Mouse (Mus musculus) adrenal gland, adult 2 months (tissue): ENCODE results near the gene Mfsd14a. TPM values are rescaled to one million over a fixed set of nuclear protein-coding genes. Genes with fewer than 3 reads are reported as not detected.
A peak's percentile ranks its signal among the peaks of the same experiment; 100 is the strongest.
"Not testable (repeated sequence)": the region's sequence is repeated elsewhere in the genome, so short reads cannot be mapped to it uniquely, and the experiment has no call there.

Experiments used
- DNase-seq: peaks from one replicate; pipeline ENCODE4 v3.0.0; 2021
- long read RNA-seq: library from polyadenylated mRNA; stranded (forward); transcript quantifications from one replicate; pipeline ENCODE4 v2.0.0, GENCODE M21; 2021
- polyA plus RNA-seq: library from polyadenylated mRNA; depleted of rRNA; stranded (reverse); fragments of >200 nt; gene quantifications from 2 replicates; pipeline ENCODE4 v1.2.3, GENCODE M21; 2012; rRNA removed
- total RNA-seq, 2 experiments: library from RNA; stranded (reverse); gene quantifications; 2 replicates each; pipeline ENCODE4 v1.2.3; 2021

Mfsd14a gene
- total RNA-seq (10 to 100 TPM; 48.9 to 55.8 TPM), polyA plus RNA-seq (7.1 and 8.1 TPM in 2 replicates)
- long read RNA-seq, transcript Mfsd14a-201 (12 exons, 2,782 nt) = major isoform, 68 of 73 reads
- long read RNA-seq, partial matches to known transcripts = 2 of 73 reads
- long read RNA-seq, other reads (novel, unspliced or antisense) = 3 of 73 reads

GRCm38 (mm10) chr3:116662463-116662863 lies at the start of gene Mfsd14a:
TSS of gene Mfsd14a (minus strand) at chr3:116662677.
- DNase-seq = peak; percentile 100

GRCm38 (mm10) chr3:116711624-116712435 lies 49.4 kb upstream of the Mfsd14a start:
- DNase-seq = peak; percentile 90

- DNase-seq = no peak
These were observed 48.5 kb upstream of the Mfsd14a start for GRCm38 (mm10) chr3:116710941-116711340.

GRCm38 (mm10) chr3:116705637-116706204 lies 43.2 kb upstream of the Mfsd14a start:
- no peak for DNase-seq

- DNase-seq = no peak
These were observed 41.4 kb upstream of the Mfsd14a start for GRCm38 (mm10) chr3:116703835-116704234.

- DNase-seq = no peak
These were observed 40.3 kb upstream of the Mfsd14a start for GRCm38 (mm10) chr3:116702647-116703272.

- DNase-seq = no peak
These were observed 39.1 kb upstream of the Mfsd14a start for GRCm38 (mm10) chr3:116701601-116702000.

- no peak for DNase-seq
These were observed 36.3 kb upstream of the Mfsd14a start for GRCm38 (mm10) chr3:116698786-116699185.

GRCm38 (mm10) chr3:116695666-116695985 lies 33.1 kb upstream of the Mfsd14a start:
- no peak for DNase-seq

- DNase-seq = no peak
These were observed 32.6 kb upstream of the Mfsd14a start for GRCm38 (mm10) chr3:116694955-116695665.

- no peak for DNase-seq
These were observed 31.8 kb upstream of the Mfsd14a start for GRCm38 (mm10) chr3:116694312-116694711.

GRCm38 (mm10) chr3:116681160-116681559 lies 18.7 kb upstream of the Mfsd14a start, which contains the start of gene Gm43191:
TSS of gene Gm43191 (minus strand) at chr3:116681260.
- DNase-seq = no peak

- not testable (repeated sequence) for DNase-seq
These were observed 1.8 kb upstream of the Mfsd14a start for GRCm38 (mm10) chr3:116664281-116664680.

- DNase-seq = no peak
These were observed 535 bp downstream of the Mfsd14a start for GRCm38 (mm10) chr3:116661870-116662414.

- no peak for DNase-seq
These were observed 1.1 kb downstream of the Mfsd14a start for GRCm38 (mm10) chr3:116661288-116661869.

GRCm38 (mm10) chr3:116659856-116660430 lies 2.5 kb downstream of the Mfsd14a start:
- no peak for DNase-seq

GRCm38 (mm10) chr3:116658928-116659565 lies 3.4 kb downstream of the Mfsd14a start:
- no peak for DNase-seq

- DNase-seq = no peak
These were observed 6.1 kb downstream of the Mfsd14a start for GRCm38 (mm10) chr3:116656184-116656965.

- not testable (repeated sequence) for DNase-seq
These were observed 8.4 kb downstream of the Mfsd14a start for GRCm38 (mm10) chr3:116654051-116654450.
